Mouse (Mus musculus): ENCODE measurements at regions not wholly inside any gene's neighbourhood (a gene's known extent, or its start where the extent isn't known, plus 50 kb on each side); places are given as distances from the start of the nearest gene placed in this dataset.

DNA sequence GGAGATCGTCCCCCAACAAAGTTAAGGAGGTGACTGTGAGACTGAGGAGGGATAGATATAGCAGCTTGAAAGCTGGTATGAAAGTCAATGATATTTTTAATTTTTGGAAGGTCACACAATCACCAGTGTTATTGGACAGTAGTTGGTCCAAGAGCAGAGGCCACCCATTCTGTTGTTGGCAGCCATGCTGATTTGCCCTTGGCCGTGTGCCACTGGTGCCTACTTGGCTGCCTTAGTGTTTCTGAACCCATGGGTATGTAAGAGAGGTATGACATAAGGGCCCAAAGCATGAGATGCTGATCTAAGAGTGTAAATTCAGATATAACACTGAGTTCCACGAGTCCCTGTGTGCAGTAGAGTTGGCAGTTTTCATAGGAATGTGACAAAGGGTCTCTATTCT is 153.7 kb downstream of the Pax1 start:
- H3K36me3 ChIP-seq (ENCODE audit: control insufficient read depth, insufficient read depth, low read length): no peaks in the 10 kb centered on the region
- no peak overlapping the region for H3K9ac ChIP-seq (ENCODE audit: low read length)
- DNase-seq (ENCODE audit: low spot score) (no peak), ATAC-seq (replicated peaks; ENCODE audit: low FRiP score) (no peak)
- no peaks in the 10 kb centered on the region for H3K9me3 ChIP-seq (ENCODE audit: control insufficient read depth, low read length)
- no peaks in the 10 kb centered on the region for H3K27me3 ChIP-seq (ENCODE audit: control insufficient read depth, insufficient read depth, low read length)
- no peaks in the 10 kb centered on the region for H3K4me1 ChIP-seq (replicated peaks; ENCODE audit: control insufficient read depth, insufficient read depth, low read length)
- no peak overlapping the region for H3K27ac ChIP-seq (ENCODE audit: low read depth, low read length)
- WGBS: 79% methylated on average over 3 of the region's 3 CpGs
- H3K4me2 ChIP-seq (ENCODE audit: low read depth, low read length, severe bottlenecking): no peak overlapping the region
- no peak overlapping the region for H3K4me3 ChIP-seq (ENCODE audit: low read depth, low read length)

DNA sequence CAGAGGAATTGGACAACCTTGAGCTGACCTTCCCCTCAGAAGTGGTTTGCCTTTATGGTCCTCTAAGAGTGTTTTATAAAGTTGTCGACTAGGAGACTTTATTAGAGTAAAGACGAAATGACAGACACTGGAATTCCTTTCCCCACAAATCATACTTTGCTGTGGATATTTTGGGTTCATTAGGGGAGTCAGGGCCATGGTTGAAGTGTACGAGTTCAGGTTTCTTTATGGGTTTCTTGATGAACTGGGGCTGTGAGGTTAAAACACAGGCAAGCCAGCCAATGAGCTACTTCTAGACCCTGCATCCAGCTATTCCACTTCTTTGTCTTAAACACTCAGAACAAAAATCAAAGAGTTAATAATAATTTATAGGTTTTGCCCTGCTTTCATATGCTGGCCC is 153.0 kb downstream of the Pax1 start:
- no peaks in the 10 kb centered on the region for H3K9me3 ChIP-seq (ENCODE audit: control insufficient read depth, low read length)
- H3K4me3 ChIP-seq (ENCODE audit: low read depth, low read length): no peak overlapping the region
- no peak overlapping the region for H3K9ac ChIP-seq (ENCODE audit: low read length)
- H3K4me2 ChIP-seq (ENCODE audit: low read depth, low read length, severe bottlenecking): no peak overlapping the region
- no peaks in the 10 kb centered on the region for H3K4me1 ChIP-seq (replicated peaks; ENCODE audit: control insufficient read depth, insufficient read depth, low read length)
- H3K36me3 ChIP-seq (ENCODE audit: control insufficient read depth, insufficient read depth, low read length): no peaks in the 10 kb centered on the region
- DNase-seq (ENCODE audit: low spot score) (no peak), ATAC-seq (replicated peaks; ENCODE audit: low FRiP score) (no peak)
- H3K27me3 ChIP-seq (ENCODE audit: control insufficient read depth, insufficient read depth, low read length): no peaks in the 10 kb centered on the region
- WGBS: 83% methylated on average over 3 of the region's 3 CpGs
- no peak overlapping the region for H3K27ac ChIP-seq (ENCODE audit: low read depth, low read length)

DNA sequence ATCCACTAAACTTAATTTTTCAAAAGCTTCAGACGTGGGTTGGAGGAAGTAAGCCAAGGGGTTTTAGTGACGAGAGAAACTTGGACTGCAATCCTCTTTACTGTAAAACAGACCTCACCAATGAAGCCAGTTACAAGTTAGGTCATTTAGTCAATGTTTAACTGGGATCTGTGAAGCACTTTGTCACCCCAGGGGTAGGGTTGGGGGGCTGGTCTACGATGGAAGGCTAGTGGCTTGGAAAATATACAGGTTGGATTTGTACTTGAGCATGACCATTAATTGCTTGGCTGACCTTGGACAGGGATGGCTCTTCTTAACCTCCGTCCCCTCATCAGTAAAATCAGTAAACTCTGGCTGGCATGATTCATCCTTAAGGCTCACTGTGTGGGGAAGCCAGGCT is 142.2 kb downstream of the Pax1 start:
- DNase-seq (ENCODE audit: low spot score): no peak
- 90% methylated on average over 4 of the region's 4 CpGs for WGBS
- H3K27ac ChIP-seq (ENCODE audit: low read depth, low read length): no peak overlapping the region

DNA sequence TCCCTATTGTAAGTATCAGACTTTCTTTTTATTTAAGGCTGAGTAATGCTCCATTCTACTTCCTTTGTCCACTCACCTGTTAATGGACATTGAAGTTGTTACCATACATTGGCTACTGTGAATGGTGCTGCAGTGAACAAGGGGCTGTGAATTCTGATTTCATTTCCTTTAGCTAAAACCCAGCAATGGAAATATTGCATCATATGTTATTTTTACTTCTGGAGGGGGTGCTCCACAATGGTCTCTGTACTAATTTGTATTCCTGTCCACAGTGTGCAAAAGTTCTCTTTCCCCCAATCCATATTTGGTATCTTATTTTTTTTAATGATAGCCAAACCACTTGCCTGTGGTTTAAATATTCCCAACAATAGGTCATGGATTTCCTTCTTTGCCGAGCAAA is 137.0 kb downstream of the Pax1 start:
- WGBS: 83% methylated on average over 1 of the region's 1 CpGs
- H3K4me1 ChIP-seq (replicated peaks; ENCODE audit: control insufficient read depth, insufficient read depth, low read length): no peaks in the 10 kb centered on the region
- H3K9me3 ChIP-seq (ENCODE audit: control insufficient read depth, low read length): no peaks in the 10 kb centered on the region
- H3K9ac ChIP-seq (ENCODE audit: low read length): no peak overlapping the region
- ATAC-seq (replicated peaks; ENCODE audit: low FRiP score) (no peak), DNase-seq (ENCODE audit: low spot score) (no peak)
- H3K36me3 ChIP-seq (ENCODE audit: control insufficient read depth, insufficient read depth, low read length): no peaks in the 10 kb centered on the region
- H3K27me3 ChIP-seq (ENCODE audit: control insufficient read depth, insufficient read depth, low read length): no peaks in the 10 kb centered on the region
- no peak overlapping the region for H3K27ac ChIP-seq (ENCODE audit: low read depth, low read length)
- H3K4me3 ChIP-seq (ENCODE audit: low read depth, low read length): no peak overlapping the region
- no peak overlapping the region for H3K4me2 ChIP-seq (ENCODE audit: low read depth, low read length, severe bottlenecking)

More for the DNA sequence above, 142.2 kb downstream of the Pax1 start:
- no peaks in the 10 kb centered on the region for H3K4me1 ChIP-seq (replicated peaks; ENCODE audit: control insufficient read depth, insufficient read depth, low read length)
- H3K4me3 ChIP-seq (ENCODE audit: low read depth, low read length): no peak overlapping the region
- no peak overlapping the region for H3K4me2 ChIP-seq (ENCODE audit: low read depth, low read length, severe bottlenecking)
- no peak overlapping the region for H3K9ac ChIP-seq (ENCODE audit: low read length)
- H3K36me3 ChIP-seq (ENCODE audit: control insufficient read depth, insufficient read depth, low read length): no peaks in the 10 kb centered on the region
- H3K27me3 ChIP-seq (ENCODE audit: control insufficient read depth, insufficient read depth, low read length): no peaks in the 10 kb centered on the region
- no peaks in the 10 kb centered on the region for H3K9me3 ChIP-seq (ENCODE audit: control insufficient read depth, low read length)
- ATAC-seq (replicated peaks; ENCODE audit: low FRiP score): no peak

DNA sequence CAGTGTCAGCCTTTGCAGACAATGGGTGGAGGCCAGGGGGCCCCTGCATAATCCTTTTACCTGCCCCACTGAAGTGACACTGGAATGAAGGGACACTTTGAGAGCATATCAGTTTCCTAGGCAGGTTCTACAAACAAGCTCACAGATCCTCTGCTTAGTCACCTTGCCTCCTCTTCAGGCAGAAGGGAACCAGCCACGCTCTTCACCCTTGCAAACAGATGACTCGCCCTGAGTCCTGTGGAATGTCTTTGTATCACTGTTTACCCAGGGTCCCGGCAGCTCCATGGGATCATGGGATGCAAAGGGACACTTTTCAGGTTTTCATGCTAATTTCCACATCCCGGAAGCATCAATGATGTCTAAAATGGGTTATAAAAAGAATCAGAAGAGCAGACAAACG is 94.2 kb downstream of the Pax1 start:
- ATAC-seq (replicated peaks; ENCODE audit: low FRiP score) (no peak), DNase-seq (ENCODE audit: low spot score) (no peak)
- Histone ChIP-seq H3K27ac (ENCODE audit: low read depth, low read length) (no peak overlapping the region), H3K4me3 (ENCODE audit: low read depth, low read length) (no peak overlapping the region), H3K27me3 (ENCODE audit: control insufficient read depth, insufficient read depth, low read length) (no peaks in the 10 kb centered on the region), H3K4me2 (ENCODE audit: low read depth, low read length, severe bottlenecking) (no peak overlapping the region), H3K9me3 (ENCODE audit: control insufficient read depth, low read length) (no peaks in the 10 kb centered on the region), H3K4me1 (replicated peaks; ENCODE audit: control insufficient read depth, insufficient read depth, low read length) (no peaks in the 10 kb centered on the region), H3K9ac (ENCODE audit: low read length) (no peak overlapping the region), H3K36me3 (ENCODE audit: control insufficient read depth, insufficient read depth, low read length) (no peaks in the 10 kb centered on the region)
- 65% methylated on average over 5 of the region's 5 CpGs for WGBS

DNA sequence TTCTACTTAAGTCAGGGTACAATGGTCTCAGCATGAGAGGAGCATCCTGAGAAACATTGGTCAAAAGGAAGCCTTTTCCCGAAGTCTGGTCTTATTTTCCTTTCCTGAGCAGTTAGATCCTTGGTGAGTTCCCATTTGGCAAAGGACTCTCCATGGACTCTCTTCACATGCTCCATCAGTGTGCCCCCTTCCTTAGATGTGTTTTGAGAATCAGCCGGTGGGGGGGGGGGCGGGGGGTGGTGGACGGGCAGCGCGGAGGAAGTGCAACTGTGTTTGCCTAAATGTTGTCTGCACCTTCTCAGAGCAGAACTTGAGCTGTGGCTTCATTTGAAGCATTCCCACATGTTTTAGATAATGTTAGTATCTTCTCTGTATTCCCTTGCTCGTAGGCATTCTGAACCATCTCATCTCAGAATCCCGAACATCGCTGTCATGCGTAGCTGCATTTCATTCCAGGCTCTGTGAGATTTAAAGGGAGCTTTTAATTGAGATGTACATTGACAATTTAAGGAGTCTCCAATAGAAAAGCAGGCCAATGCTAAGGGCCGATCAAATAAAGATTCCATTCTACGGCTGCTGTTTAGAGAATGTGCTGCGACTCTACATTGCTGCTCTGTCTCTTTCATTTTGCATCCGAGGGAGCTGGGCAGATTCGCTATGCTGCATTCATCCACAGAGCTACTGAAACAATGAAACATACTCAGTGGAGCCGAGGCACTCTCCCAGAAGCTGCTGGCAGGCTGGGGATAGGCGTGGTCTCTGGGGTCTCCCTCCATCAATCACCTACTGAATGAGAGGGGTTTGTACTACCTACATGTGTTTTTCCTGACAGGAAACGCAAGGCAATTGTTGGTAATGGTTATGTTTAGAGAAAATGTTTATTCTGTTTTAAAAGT is 92.9 kb downstream of the Pax1 start:
- DNase-seq (ENCODE audit: low spot score): no peak
- 63% methylated on average over 17 of the region's 18 CpGs for WGBS
- Histone ChIP-seq H3K4me3 (ENCODE audit: low read depth, low read length) (no peak overlapping the region), H3K27me3 (ENCODE audit: control insufficient read depth, insufficient read depth, low read length) (no peaks in the 10 kb centered on the region), H3K36me3 (ENCODE audit: control insufficient read depth, insufficient read depth, low read length) (no peaks in the 10 kb centered on the region), H3K9me3 (ENCODE audit: control insufficient read depth, low read length) (no peaks in the 10 kb centered on the region), H3K9ac (ENCODE audit: low read length) (no peak overlapping the region), H3K4me2 (ENCODE audit: low read depth, low read length, severe bottlenecking) (no peak overlapping the region), H3K4me1 (replicated peaks; ENCODE audit: control insufficient read depth, insufficient read depth, low read length) (no peaks in the 10 kb centered on the region), H3K27ac (ENCODE audit: low read depth, low read length) (no peak overlapping the region)
- ATAC-seq (replicated peaks; ENCODE audit: low FRiP score): no peak

Data from forebrain, embryonic 11.5 days (tissue).